Mouse (Mus musculus): Measurements from ENCODE around the gene Tmbim1.

DNA sequence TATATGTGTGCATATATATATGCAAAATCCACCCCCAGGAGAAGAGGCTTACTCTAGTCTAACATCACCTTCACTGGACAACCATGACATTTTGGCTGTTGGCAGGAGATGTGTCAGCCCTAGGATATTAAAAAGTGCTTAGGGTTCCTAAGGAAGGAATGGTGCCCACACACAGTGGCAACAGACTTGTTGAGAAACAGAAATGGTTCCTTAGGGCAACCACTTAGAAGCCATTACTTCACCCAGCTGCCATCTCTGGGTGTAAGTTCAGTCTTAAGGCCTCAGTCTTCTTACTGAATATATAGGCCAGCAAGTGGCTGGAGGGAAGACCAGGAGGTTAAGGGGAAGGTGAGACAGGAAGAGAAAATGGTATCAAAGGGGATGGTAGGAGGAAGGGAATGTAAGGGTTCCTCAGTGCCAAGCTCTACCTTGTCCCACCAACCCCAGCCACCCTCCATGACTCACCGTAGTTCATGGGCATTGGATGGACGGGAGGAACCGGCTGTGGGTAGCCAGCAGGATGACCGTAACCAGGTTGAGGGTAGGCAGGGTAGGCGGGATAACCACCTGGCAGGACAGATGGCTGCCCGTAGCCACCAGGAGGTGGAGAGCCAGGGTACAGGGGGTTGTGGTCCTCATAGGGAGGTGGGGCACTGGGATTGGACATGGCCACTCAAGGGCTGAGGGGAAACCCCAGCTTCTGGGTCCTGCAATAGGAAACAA, 10.5 kb downstream of the Tmbim1 start:
- TF ChIP-seq CTCF (IDR thresholded peaks at IDR 0.05; ENCODE audit: extremely low read depth, insufficient read depth, insufficient read length, insufficient replicate concordance) (no peak), POLR2A (IDR thresholded peaks at IDR 0.05; ENCODE audit: low read depth, low read length) (no peak)
